Mouse (Mus musculus): Measurements from ENCODE around the gene Sult6b1.

Sult6b1 gene

DNA sequence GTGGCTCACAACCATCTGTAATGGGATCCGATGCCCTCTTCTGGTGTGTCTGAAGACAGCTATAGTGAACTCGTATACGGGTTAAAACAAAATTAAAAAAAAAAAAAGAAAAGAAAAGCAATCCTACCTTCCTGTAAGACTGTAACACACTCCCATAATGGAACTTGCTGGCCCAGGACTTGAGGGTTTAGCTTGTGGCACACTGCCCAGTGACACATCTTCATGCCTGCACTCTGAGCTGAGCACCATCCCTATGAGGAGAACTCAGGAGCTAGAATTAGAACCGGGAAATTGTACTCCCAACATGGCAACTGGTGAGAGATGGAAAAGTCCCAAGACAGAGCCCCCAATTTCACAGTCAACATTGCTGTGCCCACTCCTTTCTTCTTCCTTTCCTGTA, 23.5 kb downstream of the Sult6b1 start:
- no peak for DNase-seq (ENCODE audit: low spot score)

DNA sequence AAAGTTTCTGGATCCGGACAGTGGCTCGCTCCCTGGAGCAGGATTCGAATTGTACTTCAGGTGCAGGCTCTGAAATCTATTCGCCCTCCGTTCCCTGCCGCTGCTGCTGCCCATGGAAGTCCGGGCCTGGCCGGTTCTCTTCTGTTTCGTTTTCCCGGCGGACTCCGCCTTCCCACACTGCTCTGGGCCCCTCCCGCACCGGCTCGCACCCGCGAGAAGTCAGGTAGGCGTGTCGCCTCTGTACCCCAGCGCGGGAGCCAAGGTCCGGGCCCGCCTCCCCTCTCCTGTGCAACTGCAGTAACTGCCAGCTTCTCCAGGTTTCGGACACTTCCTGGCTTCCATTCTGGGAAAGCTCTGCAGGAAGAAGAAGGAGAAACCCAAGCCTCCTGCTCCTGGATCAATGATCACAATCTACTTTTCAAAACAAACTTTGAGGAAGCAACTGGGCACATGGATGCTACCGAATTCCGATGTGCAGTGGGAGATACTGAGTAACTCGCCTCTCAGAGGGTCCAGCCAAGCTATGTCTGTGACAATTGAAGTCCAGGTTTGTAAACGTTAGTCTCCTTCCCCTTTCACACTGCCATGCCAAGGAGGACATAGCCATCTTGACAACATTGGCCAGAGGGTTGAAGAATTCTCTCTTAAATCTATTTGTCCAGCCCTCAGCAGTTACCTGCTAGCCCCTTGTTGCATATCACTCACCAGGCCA, 24.2 kb downstream of the Sult6b1 start, which contains the start of gene Eif2ak2:
TSS of gene Eif2ak2 (minus strand) at position 173 of the 712 bp plus-strand sequence.
- peak; percentile 80 for DNase-seq (ENCODE audit: low spot score)

DNA sequence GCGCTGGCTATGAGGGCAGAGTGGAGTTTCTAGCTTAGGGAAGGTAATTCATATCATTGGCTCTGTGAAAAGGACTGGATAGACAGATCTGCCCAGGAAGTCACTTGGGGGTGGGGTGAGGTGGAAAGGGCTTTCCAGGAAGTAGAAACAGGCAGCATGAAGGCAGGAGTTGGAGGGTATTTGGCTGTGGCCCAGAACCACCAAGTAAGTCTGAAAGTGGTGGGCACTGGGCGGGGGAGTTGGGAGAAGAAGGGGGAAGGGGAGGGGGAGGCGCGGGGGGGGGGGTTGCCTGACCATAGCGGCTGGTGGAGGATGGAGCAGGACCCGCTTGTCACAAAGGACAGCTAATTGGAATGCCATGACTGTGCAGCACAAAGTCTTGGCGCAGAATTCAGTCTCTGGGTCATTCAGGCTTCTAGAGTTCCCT, 24.9 kb downstream of the Sult6b1 start:
- no peak for DNase-seq (ENCODE audit: low spot score)

DNA sequence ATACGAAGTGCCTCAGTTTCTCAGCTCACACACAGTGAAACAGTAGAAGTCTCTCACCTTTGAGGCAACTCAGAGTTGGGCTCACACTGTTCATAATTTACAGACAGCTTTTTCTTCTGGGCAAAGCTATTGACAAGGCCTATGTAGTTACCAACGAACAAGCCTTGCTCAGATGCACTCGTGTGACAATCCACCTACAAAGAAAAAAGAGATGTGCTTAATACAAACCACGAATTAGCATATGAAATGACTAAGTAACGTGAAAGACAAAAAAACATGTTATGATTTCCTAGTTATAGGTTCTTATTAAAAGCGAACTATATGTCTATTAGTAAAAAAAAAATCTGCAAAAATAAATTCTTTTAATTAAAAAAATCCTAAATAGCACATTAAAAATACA, 32.9 kb downstream of the Sult6b1 start:
- no peak for DNase-seq (ENCODE audit: low spot score)

DNA sequence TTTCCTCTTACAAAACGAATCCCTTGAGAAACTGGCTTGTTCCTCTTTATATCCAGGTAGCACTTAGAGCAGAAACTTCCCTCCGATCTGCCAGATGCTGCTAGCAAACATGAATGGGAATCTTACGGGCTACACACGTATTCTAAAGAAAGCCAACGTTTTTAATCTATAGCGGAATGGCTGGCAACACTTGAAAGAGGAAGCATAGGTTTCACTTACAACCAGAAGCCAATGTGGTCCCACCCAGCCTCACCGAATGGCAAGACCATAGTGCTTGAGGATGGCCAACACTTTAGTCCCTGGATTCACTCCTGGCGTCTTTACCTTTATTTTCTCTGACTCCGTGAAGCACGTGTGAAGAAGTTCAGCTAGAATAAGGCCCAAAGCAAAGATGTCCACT, 50.5 kb downstream of the Sult6b1 start:
- no peak for DNase-seq (ENCODE audit: low spot score)

DNA sequence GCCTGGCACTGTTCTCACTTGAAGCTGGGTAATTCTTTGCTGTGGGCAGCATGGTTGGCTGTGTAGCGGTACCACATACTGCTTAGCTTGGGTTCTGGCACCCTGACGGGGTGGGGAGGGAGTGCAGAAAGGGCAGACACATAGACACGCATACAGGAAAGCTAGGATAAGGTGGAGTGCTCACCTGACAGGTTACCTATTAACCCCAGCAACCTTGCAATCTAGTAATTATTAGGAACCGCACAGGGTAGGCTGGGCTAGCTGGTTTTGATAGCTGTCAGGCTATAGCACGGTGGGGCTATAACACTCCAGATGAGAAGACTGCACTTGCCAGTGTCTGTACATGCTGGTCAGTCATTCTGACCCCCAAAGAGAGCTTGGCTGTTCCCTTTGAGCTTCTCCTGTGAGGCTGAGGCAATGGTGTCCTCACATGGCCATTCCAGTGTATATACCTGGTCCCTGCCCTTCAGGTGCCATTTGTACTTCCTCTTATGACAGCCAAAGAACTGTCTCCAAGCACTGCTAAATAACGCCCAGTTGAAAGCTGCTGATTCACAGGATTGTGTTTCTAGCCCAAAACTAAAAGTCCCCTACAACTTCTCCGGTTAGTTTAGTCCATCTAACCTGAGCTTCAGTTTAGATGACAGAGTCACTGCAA, 64.4 kb downstream of the Sult6b1 start:
- no peak for DNase-seq (ENCODE audit: low spot score)

DNA sequence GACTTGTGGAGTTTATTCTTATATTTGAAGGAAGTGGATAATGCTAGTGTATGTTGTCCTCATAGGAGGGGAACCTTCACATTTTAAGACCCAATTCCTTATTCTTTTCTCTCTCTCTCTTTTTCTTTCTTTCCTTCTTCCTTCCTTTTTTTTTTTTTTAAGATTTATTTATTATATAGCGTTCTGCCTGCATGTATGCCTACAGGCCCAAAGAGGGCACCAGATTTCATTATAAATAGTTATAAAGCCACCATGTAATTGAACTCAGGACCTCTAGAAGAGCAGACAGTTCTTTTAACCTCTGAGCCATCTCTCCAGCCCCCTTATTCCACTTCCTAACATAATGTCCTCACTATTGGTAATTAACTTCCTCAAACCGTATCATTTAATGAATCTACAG, 70.7 kb downstream of the Sult6b1 start:
- DNase-seq (ENCODE audit: low spot score) = no peak

DNA sequence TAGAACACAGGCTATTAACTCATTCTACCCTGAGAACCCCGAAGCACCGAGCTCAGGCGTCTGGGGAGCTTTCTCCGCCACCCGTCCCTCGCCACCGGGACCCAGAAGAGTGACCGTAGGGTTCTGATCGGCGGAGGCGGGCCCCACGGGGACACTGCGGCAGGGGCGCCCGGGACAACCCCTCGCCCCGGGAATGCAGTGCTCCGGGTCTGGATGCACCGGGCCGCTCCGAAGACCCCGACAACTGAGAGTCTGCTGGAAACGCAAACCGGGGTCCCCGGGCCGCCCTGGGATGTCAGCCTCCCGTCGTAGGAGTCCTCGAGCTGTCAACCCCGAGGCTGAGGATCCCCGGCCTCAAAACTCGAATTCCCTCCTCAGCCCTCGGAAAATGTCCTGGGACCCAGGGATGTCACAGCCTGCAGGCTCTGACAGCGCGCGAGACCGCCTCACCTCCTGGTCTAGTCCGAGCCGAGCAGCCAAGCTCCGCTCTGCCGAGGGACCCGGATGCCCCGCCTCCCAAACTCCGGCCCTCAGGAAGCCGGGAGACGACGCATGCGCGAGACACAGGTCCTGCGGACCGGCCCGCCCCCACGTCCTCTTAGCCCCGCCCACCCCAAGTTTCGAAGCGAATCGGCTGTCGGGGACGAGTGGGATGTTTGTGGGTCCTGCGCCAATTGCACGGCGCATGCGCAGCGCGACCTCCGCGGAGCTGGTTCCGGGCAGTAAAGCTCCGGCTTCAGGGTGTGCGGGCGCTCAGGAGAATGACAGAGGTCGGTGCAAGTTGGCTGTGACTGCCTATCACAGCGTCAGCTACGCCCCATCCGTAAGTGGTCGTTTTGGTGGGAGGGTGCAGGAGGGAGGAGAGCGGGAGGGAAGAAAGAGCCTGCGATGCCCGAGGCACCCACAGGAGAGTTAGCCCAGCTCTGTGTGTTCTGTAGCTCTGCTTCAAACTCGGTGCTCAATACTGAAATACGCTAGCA, 71.6 kb downstream of the Sult6b1 start, which contains the start of the genes Heatr5b and Gpatch11:
TSS of gene Heatr5b (minus strand) at position 509 of the 980 bp plus-strand sequence.
TSS of gene Gpatch11 (plus strand) at position 712 of the 980 bp plus-strand sequence.
- peak; percentile 98 for DNase-seq (ENCODE audit: low spot score)
